Mouse (Mus musculus): ENCODE data around the gene Map1b. TPM values are rescaled to one million over a fixed set of nuclear protein-coding genes. Genes with fewer than 3 reads are reported as not detected.

Map1b gene
- polyA plus RNA-seq, 1 experiment from 2014 or later = 48.2 TPM

GRCm38 (mm10) chr13:99506580-99506962 is 9.8 kb downstream of the Map1b start:
- Histone ChIP-seq H3K27me3 (ENCODE audit: insufficient read depth, low read length) (no peaks in the 10 kb centered on the region), H3K9ac (replicated peaks; ENCODE audit: low read length) (no peak overlapping the region), H3K4me1 (ENCODE audit: insufficient read depth, low read length) (peaks cover 7% of the 10 kb centered on the region; the same call in 1 of the 2 replicates), H3K4me3 (ENCODE audit: low read length) (no peak overlapping the region), H3K4me2 (replicated peaks; ENCODE audit: low read depth, low read length) (no peak overlapping the region), H3K9me3 (ENCODE audit: low read length) (no peaks in the 10 kb centered on the region), H3K27ac (ENCODE audit: low read length) (no peak overlapping the region), H3K36me3 (ENCODE audit: insufficient read depth, low read length) (no peaks in the 10 kb centered on the region)
- no peak for ATAC-seq (ENCODE audit: low FRiP score, low TSS enrichment)
- 69% methylated on average over 2 of the region's 2 CpGs for WGBS

DNA sequence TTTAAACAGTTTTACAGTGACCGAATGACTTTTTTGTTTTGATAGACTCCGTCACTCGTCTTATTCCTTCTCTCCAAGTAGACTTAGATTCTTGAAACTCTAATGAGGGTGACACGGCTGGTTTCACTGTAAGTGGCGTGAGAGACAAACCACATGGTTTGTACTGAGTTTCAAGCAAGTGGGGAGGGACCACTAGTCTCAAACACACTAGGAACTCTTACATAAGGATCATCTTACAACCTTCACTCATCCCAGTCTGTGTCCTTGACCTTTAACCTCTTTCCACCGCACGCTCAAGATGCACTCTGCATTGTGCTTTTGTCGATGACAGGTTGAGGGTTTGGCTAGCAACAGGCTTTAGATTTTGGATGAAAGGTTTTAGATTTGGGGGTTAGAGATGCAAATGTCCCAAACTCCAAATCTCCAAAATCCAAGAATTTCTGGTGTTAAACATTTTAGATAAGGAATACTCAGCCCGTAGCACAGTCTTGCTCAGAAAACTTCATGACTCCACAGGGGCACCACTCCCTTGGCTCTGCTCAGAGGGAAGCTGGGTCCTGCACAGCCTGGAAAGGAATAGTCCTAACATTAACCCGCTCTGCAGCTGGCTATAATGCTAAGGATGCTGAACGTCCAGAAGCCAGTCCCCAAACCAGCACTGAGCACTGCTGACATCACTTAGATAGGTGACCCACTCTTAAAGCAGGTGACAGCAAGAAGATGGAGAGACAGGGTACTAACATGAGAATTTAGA is 10.3 kb downstream of the Map1b start:
- Histone ChIP-seq H3K27me3 (ENCODE audit: insufficient read depth, low read length) (no peaks in the 10 kb centered on the region), H3K27ac (ENCODE audit: low read length) (no peak overlapping the region), H3K4me3 (ENCODE audit: low read length) (no peak overlapping the region), H3K9ac (replicated peaks; ENCODE audit: low read length) (no peak overlapping the region), H3K9me3 (ENCODE audit: low read length) (no peaks in the 10 kb centered on the region), H3K4me1 (ENCODE audit: insufficient read depth, low read length) (peaks cover 7% of the 10 kb centered on the region; the same call in 1 of the 2 replicates), H3K4me2 (replicated peaks; ENCODE audit: low read depth, low read length) (no peak overlapping the region), H3K36me3 (ENCODE audit: insufficient read depth, low read length) (no peaks in the 10 kb centered on the region)
- 45% methylated on average over 11 of the region's 11 CpGs for whole genome bisulfite sequencing
- no peak for ATAC-seq (ENCODE audit: low FRiP score, low TSS enrichment)

- Histone ChIP-seq H3K27ac (ENCODE audit: low read length) (no peak overlapping the region), H3K27me3 (ENCODE audit: insufficient read depth, low read length) (no peaks in the 10 kb centered on the region), H3K9ac (replicated peaks; ENCODE audit: low read length) (no peak overlapping the region), H3K36me3 (ENCODE audit: insufficient read depth, low read length) (no peaks in the 10 kb centered on the region), H3K4me2 (replicated peaks; ENCODE audit: low read depth, low read length) (no peak overlapping the region), H3K9me3 (ENCODE audit: low read length) (no peaks in the 10 kb centered on the region), H3K4me3 (ENCODE audit: low read length) (no peak overlapping the region), H3K4me1 (ENCODE audit: insufficient read depth, low read length) (peaks cover 7% of the 10 kb centered on the region; the same call in 1 of the 2 replicates)
- WGBS = 64% methylated on average over 14 of the region's 14 CpGs
- no peak for ATAC-seq (ENCODE audit: low FRiP score, low TSS enrichment)
These were observed 12.9 kb downstream of the Map1b start for GRCm38 (mm10) chr13:99503370-99503979.

- no peak overlapping the region for H3K4me2 ChIP-seq (replicated peaks; ENCODE audit: low read depth, low read length)
- WGBS = 73% methylated on average over 7 of the region's 7 CpGs
- H3K4me3 ChIP-seq (ENCODE audit: low read length) = no peak overlapping the region
- H3K4me1 ChIP-seq (ENCODE audit: insufficient read depth, low read length) = peaks cover 7% of the 10 kb centered on the region; the same call in 1 of the 2 replicates
- no peak for ATAC-seq (ENCODE audit: low FRiP score, low TSS enrichment)
- no peaks in the 10 kb centered on the region for H3K27me3 ChIP-seq (ENCODE audit: insufficient read depth, low read length)
- no peaks in the 10 kb centered on the region for H3K36me3 ChIP-seq (ENCODE audit: insufficient read depth, low read length)
- no peak overlapping the region for H3K9ac ChIP-seq (replicated peaks; ENCODE audit: low read length)
- no peak overlapping the region for H3K27ac ChIP-seq (ENCODE audit: low read length)
- no peaks in the 10 kb centered on the region for H3K9me3 ChIP-seq (ENCODE audit: low read length)
These were observed 13.4 kb downstream of the Map1b start for GRCm38 (mm10) chr13:99502911-99503310.

DNA sequence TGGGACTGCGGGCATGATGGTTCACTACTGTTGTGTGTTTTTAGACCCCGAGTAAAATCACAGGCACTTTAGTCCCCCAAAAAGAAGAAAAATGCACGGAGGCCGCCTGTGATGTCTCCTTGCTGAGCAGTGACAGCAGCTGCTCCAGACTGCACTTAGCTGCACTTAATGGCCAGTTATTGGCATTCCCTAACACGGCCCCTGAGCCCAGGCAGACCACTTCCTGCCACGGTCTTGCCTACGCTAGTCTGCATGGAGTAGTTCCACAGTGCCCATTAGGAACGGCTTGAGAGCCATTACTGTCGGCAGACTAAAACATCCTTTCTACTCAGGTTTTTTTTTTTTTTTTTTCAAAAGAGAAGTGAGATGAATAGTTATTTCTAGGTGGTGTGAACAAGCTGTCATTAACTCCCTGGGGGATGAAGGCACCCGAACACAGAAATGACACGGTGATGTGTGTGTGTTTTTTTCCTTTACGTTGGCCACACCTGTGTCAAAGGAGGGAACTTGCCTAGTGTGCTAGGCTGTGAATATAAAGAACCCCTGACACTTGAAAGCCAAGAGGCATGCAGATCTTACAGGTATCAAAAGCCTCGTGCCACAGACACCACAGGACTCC is 14.1 kb downstream of the Map1b start:
- Histone ChIP-seq H3K4me3 (ENCODE audit: low read length) (no peak overlapping the region), H3K4me2 (replicated peaks; ENCODE audit: low read depth, low read length) (no peak overlapping the region), H3K27ac (ENCODE audit: low read length) (no peak overlapping the region), H3K9ac (replicated peaks; ENCODE audit: low read length) (no peak overlapping the region), H3K9me3 (ENCODE audit: low read length) (no peaks in the 10 kb centered on the region), H3K36me3 (ENCODE audit: insufficient read depth, low read length) (no peaks in the 10 kb centered on the region), H3K27me3 (ENCODE audit: insufficient read depth, low read length) (no peaks in the 10 kb centered on the region), H3K4me1 (ENCODE audit: insufficient read depth, low read length) (peaks cover 7% of the 10 kb centered on the region; the same call in 1 of the 2 replicates)
- WGBS = 37% methylated on average over 13 of the region's 13 CpGs
- ATAC-seq (ENCODE audit: low FRiP score, low TSS enrichment) = peak; percentile 77

DNA sequence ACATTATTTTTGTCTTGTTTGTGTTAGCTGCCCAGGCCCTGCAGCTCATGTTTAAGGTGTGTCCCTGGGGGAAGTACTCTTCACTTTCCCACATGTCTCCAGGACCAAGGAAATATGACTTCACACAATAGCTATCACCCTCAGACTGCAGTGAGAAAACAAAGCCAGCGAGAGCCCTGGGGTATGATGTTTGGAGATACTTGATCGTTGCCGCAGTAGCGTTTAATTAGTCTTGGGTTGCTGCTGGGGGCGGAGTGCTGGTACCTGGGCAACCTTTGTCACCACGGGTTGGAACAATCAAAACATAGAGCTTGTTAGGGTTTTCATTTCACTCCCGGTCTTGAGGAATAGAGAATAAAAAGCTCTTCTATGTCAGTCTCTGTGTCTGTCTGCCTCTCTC is 14.9 kb downstream of the Map1b start:
- Histone ChIP-seq H3K27ac (ENCODE audit: low read length) (no peak overlapping the region), H3K9me3 (ENCODE audit: low read length) (no peaks in the 10 kb centered on the region), H3K36me3 (ENCODE audit: insufficient read depth, low read length) (no peaks in the 10 kb centered on the region), H3K4me1 (ENCODE audit: insufficient read depth, low read length) (peaks cover 7% of the 10 kb centered on the region; the same call in 1 of the 2 replicates), H3K4me3 (ENCODE audit: low read length) (no peak overlapping the region), H3K27me3 (ENCODE audit: insufficient read depth, low read length) (no peaks in the 10 kb centered on the region), H3K9ac (replicated peaks; ENCODE audit: low read length) (no peak overlapping the region), H3K4me2 (replicated peaks; ENCODE audit: low read depth, low read length) (no peak overlapping the region)
- WGBS = 30% methylated on average over 7 of the region's 7 CpGs
- no peak for ATAC-seq (ENCODE audit: low FRiP score, low TSS enrichment)

- no peak overlapping the region for H3K4me2 ChIP-seq (replicated peaks; ENCODE audit: low read depth, low read length)
- H3K27me3 ChIP-seq (ENCODE audit: insufficient read depth, low read length) = no peaks in the 10 kb centered on the region
- H3K4me1 ChIP-seq (ENCODE audit: insufficient read depth, low read length) = peaks cover 7% of the 10 kb centered on the region; the same call in 1 of the 2 replicates
- no peaks in the 10 kb centered on the region for H3K36me3 ChIP-seq (ENCODE audit: insufficient read depth, low read length)
- 54% methylated on average over 3 of the region's 3 CpGs for WGBS
- no peak overlapping the region for H3K27ac ChIP-seq (ENCODE audit: low read length)
- H3K9ac ChIP-seq (replicated peaks; ENCODE audit: low read length) = no peak overlapping the region
- H3K4me3 ChIP-seq (ENCODE audit: low read length) = no peak overlapping the region
- no peaks in the 10 kb centered on the region for H3K9me3 ChIP-seq (ENCODE audit: low read length)
- no peak for ATAC-seq (ENCODE audit: low FRiP score, low TSS enrichment)
These were observed 15.7 kb downstream of the Map1b start for GRCm38 (mm10) chr13:99500609-99501008.

- H3K9ac ChIP-seq (replicated peaks; ENCODE audit: low read length) = no peak overlapping the region
- ATAC-seq (ENCODE audit: low FRiP score, low TSS enrichment) = no peak
- H3K4me2 ChIP-seq (replicated peaks; ENCODE audit: low read depth, low read length) = no peak overlapping the region
- WGBS = 83% methylated on average over 9 of the region's 9 CpGs
- H3K27me3 ChIP-seq (ENCODE audit: insufficient read depth, low read length) = no peaks in the 10 kb centered on the region
- no peak overlapping the region for H3K4me3 ChIP-seq (ENCODE audit: low read length)
- no peaks in the 10 kb centered on the region for H3K9me3 ChIP-seq (ENCODE audit: low read length)
- H3K36me3 ChIP-seq (ENCODE audit: insufficient read depth, low read length) = no peaks in the 10 kb centered on the region
- H3K27ac ChIP-seq (ENCODE audit: low read length) = no peak overlapping the region
- H3K4me1 ChIP-seq (ENCODE audit: insufficient read depth, low read length) = peaks cover 7% of the 10 kb centered on the region; the same call in 1 of the 2 replicates
These were observed 16.6 kb downstream of the Map1b start for GRCm38 (mm10) chr13:99499764-99500163.

DNA sequence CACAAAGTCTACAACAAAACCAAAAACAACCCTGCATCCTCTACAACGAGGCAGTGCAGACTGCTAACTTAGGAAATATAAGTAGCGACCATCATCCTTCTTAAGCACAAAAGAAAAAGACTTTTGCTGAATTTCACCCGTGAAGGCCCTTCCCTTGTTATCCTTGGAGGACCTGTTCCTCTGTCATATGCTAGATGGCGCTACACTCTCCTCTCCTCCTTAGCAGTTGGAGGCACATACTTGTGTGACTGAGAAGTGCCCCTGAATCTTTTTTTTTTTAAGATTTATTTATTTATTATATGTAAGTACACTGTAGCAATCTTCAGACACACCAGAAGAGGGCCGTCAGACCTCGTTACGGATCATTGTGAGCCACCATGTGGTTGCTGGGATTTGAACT is 20.2 kb downstream of the Map1b start:
- no peak overlapping the region for H3K4me2 ChIP-seq (replicated peaks; ENCODE audit: low read depth, low read length)
- no peak overlapping the region for H3K27ac ChIP-seq (ENCODE audit: low read length)
- peaks cover 4% of the 10 kb centered on the region for H3K4me1 ChIP-seq (ENCODE audit: insufficient read depth, low read length)
- H3K4me3 ChIP-seq (ENCODE audit: low read length) = no peak overlapping the region
- WGBS = 87% methylated on average over 7 of the region's 7 CpGs
- H3K9me3 ChIP-seq (ENCODE audit: low read length) = no peaks in the 10 kb centered on the region
- no peaks in the 10 kb centered on the region for H3K27me3 ChIP-seq (ENCODE audit: insufficient read depth, low read length)
- H3K36me3 ChIP-seq (ENCODE audit: insufficient read depth, low read length) = no peaks in the 10 kb centered on the region
- no peak overlapping the region for H3K9ac ChIP-seq (replicated peaks; ENCODE audit: low read length)
- ATAC-seq (ENCODE audit: low FRiP score, low TSS enrichment) = no peak

GRCm38 (mm10) chr13:99494416-99494815 is 21.9 kb downstream of the Map1b start:
- 56% methylated on average over 10 of the region's 10 CpGs for WGBS

More at GRCm38 (mm10) chr13:99494416-99494815, 21.9 kb downstream of the Map1b start:
- Histone ChIP-seq H3K4me3 (ENCODE audit: low read length) (no peak overlapping the region), H3K27me3 (ENCODE audit: insufficient read depth, low read length) (no peaks in the 10 kb centered on the region), H3K9me3 (ENCODE audit: low read length) (no peaks in the 10 kb centered on the region), H3K4me2 (replicated peaks; ENCODE audit: low read depth, low read length) (no peak overlapping the region), H3K9ac (replicated peaks; ENCODE audit: low read length) (no peak overlapping the region), H3K27ac (ENCODE audit: low read length) (no peak overlapping the region), H3K4me1 (ENCODE audit: insufficient read depth, low read length) (peaks cover 4% of the 10 kb centered on the region), H3K36me3 (ENCODE audit: insufficient read depth, low read length) (no peaks in the 10 kb centered on the region)
- no peak for ATAC-seq (ENCODE audit: low FRiP score, low TSS enrichment)
